Mouse (Mus musculus): Measurements from ENCODE around the gene Gabra4. TPM values are rescaled to one million over a fixed set of nuclear protein-coding genes. Genes with fewer than 3 reads are reported as not detected.

The Gabra4 gene
- not detected in 2 replicates for polyA plus RNA-seq (2012; ENCODE audit: insufficient read depth, insufficient read length, missing spikeins)

DNA sequence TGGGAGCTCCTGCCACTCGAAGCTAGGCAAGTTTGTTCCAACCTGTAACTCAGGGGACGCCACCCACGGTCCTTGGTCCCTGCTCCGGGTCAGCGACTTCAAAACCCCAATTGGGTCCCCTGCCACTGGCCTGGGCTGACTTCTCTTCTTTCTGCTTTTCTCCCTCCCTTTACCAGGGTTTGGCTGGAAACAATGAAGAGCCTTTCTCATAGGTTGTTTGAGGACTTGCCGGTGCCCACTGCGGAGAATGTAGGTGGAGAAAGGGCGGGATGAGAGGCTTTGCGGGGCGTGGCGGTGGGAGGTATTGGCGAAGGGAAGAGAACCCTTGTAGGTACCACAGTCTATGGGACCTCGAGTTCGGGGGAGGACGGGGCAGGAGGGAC is at the start of gene Gabra4:
Gene Gabra4 (minus strand): TSS at position 194 of the 383 bp plus-strand sequence.
- H3K4me1 ChIP-seq (ENCODE audit: control insufficient read depth, insufficient read depth, low read length), result no peaks in the 10 kb centered on the region
- no peak within 1 kb of the TSS for H3K27ac ChIP-seq (ENCODE audit: insufficient read depth, low read depth, low read length)
- H3K4me3 ChIP-seq (ENCODE audit: insufficient read depth, low read length), result peak within 1 kb of the TSS; percentile 26
- TF ChIP-seq CTCF (IDR thresholded peaks at IDR 0.05; ENCODE audit: low read depth, low read length) (no peak), POLR2A (IDR thresholded peaks at IDR 0.05; ENCODE audit: borderline replicate concordance, low read depth, low read length) (no peak)

DNA sequence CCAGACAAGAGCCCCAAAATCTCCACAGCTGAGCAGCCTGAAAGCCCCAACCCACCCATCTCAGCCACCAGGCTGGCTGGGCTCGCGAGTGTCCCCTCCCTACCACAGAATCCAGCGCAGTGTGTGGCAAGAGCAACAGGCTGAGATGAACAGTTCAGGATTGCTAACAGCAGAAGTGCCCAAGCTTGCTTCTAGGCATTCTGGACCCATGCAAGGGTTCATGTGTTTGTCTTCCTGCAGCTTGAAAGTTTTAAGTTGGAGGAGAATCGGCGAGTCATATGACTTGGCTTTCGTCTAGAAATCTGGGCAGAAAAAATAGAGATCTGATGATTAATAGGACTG is 43.1 kb upstream of the Gabra4 start:
- Histone ChIP-seq H3K27ac (ENCODE audit: insufficient read depth, low read depth, low read length) (no peak overlapping the region), H3K4me3 (ENCODE audit: insufficient read depth, low read length) (peak overlapping the region; percentile 11)
- TF ChIP-seq POLR2A (IDR thresholded peaks at IDR 0.05; ENCODE audit: borderline replicate concordance, low read depth, low read length) (no peak), CTCF (IDR thresholded peaks at IDR 0.05; ENCODE audit: low read depth, low read length) (no peak)

DNA sequence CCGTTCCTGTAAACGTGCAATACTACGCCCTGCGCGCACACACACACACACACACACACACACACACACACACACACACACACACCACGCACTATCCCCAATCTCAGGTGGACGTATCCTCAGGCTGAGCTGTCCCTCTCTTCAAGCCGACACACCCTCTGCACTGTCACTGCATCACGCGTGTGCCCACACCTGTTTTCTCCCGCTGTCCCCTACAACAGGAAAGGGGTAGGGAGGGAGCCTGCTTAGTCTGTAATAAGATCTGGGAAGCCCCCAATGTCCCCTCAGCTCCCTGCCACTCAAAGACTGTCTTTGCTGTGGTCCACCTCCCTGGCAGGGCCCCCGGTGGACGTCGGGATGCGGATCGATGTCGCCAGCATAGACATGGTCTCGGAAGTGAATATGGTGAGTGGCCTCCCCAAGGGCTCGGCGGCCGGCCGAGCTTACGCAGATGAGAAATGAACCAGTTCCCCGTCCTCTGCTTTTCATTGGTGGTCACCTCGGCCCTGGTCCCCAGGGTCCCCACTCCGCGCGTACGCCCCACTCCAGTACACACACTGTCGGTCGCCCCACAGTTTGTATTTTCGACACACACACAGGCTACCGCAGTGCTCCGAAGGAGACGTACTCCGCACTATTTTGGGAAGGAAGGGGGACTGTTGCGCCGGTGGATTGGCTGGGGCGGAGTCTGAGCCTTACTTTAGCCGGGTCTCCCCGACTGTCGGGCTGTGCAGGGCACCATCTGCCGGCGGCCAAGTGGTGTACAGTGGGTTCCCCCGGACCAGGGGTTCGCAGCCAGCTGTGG is 42.6 kb upstream of the Gabra4 start:
- no peaks in the 10 kb centered on the region for H3K4me1 ChIP-seq (ENCODE audit: control insufficient read depth, insufficient read depth, low read length)
- no peak for TF ChIP-seq CTCF (IDR thresholded peaks at IDR 0.05; ENCODE audit: low read depth, low read length)
- TF ChIP-seq POLR2A (IDR thresholded peaks at IDR 0.05; ENCODE audit: borderline replicate concordance, low read depth, low read length), result no peak
- H3K4me3 ChIP-seq (ENCODE audit: insufficient read depth, low read length), result peak overlapping the region; percentile 11
- H3K27ac ChIP-seq (ENCODE audit: insufficient read depth, low read depth, low read length), result no peak overlapping the region

More for the DNA sequence above, 43.1 kb upstream of the Gabra4 start:
- H3K4me1 ChIP-seq (ENCODE audit: control insufficient read depth, insufficient read depth, low read length), result no peaks in the 10 kb centered on the region

DNA sequence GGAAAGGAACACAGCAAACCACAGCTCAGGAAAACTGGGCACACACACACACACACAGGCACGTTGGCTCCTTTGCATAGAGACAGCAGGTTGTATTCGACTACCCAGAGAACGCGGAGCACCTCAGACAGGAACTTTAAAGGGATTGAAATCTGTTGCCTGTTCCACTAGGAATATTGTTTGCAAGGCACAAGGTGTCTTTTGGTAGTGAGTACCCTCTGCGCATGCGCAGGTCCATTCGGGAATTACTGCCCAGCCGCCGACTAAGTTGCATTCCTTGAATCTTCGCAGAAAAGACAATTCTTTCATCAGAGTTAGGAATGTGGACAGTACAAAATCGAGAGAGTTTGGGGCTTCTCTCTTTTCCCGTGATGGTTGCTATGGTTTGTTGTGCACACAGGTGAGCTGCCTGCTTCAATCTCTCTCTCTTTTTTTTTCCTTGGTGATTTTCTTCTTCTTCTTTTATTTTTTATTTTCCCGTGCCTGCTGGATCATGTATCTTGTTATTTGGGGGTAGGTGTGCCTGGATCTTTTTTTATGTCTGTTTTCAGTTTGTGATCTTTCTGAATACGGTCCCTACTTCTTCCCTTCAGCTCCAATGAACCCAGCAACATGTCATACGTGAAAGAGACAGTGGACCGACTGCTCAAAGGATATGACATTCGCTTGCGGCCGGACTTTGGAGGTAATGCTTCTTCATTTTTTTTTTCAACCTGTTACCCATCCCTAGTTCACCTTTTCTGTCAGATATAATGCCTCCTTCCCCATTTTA is 41.8 kb upstream of the Gabra4 start:
- no peak for TF ChIP-seq CTCF (IDR thresholded peaks at IDR 0.05; ENCODE audit: low read depth, low read length)
- no peak for TF ChIP-seq POLR2A (IDR thresholded peaks at IDR 0.05; ENCODE audit: borderline replicate concordance, low read depth, low read length)
- H3K4me3 ChIP-seq (ENCODE audit: insufficient read depth, low read length), result no peak overlapping the region
- no peak overlapping the region for H3K27ac ChIP-seq (ENCODE audit: insufficient read depth, low read depth, low read length)
- H3K4me1 ChIP-seq (ENCODE audit: control insufficient read depth, insufficient read depth, low read length), result no peaks in the 10 kb centered on the region

- no peak overlapping the region for H3K4me3 ChIP-seq (ENCODE audit: insufficient read depth, low read length)
- no peak for TF ChIP-seq POLR2A (IDR thresholded peaks at IDR 0.05; ENCODE audit: borderline replicate concordance, low read depth, low read length)
- H3K27ac ChIP-seq (ENCODE audit: insufficient read depth, low read depth, low read length), result no peak overlapping the region
- H3K4me1 ChIP-seq (ENCODE audit: control insufficient read depth, insufficient read depth, low read length), result no peaks in the 10 kb centered on the region
Observed at GRCm38 (mm10) chr5:71665593-71665992, 7.5 kb upstream of the Gabra4 start.

DNA sequence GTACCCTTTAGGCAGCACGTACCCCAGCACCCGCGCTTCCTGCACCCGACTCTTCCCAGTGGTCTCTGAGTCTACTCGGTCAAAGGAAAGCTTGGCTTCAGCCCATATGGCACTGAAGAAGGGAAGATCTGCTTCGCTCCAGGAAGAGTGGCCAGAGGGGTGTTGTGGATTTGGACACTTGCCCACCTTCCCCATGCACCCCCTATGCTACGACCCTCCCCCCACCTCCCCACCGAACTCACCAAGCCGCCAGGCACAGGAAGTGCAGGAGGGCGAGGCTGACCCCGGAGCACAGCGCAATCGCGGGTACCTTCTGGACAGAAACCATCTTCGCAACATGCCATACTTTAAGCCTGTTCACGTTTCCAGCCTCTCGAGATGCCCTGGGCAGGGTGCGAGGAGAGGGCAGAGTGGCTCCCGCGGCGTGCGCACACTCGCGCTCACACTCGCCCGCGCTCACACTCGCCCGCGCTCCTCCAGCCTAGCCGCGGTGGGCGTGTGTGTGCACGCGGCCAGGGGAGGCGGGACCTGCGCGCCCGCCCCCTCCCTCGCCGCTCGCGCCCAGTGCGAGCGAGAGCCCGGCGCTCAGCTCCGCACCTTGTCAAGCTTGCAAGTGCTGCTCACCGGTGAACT is 510 bp downstream of the Gabra4 start, which contains the start of gene Gabrb1:
Gene Gabrb1 (plus strand): TSS at position 632 of the 633 bp plus-strand sequence.
- Histone ChIP-seq H3K4me1 (ENCODE audit: control insufficient read depth, insufficient read depth, low read length) (no peaks in the 10 kb centered on the region), H3K27ac (ENCODE audit: insufficient read depth, low read depth, low read length) (no peak within 1 kb of the TSS), H3K4me3 (ENCODE audit: insufficient read depth, low read length) (peak within 1 kb of the TSS; percentile 26)
- TF ChIP-seq CTCF (IDR thresholded peaks at IDR 0.05; ENCODE audit: low read depth, low read length), result no peak
- no peak for TF ChIP-seq POLR2A (IDR thresholded peaks at IDR 0.05; ENCODE audit: borderline replicate concordance, low read depth, low read length)

DNA sequence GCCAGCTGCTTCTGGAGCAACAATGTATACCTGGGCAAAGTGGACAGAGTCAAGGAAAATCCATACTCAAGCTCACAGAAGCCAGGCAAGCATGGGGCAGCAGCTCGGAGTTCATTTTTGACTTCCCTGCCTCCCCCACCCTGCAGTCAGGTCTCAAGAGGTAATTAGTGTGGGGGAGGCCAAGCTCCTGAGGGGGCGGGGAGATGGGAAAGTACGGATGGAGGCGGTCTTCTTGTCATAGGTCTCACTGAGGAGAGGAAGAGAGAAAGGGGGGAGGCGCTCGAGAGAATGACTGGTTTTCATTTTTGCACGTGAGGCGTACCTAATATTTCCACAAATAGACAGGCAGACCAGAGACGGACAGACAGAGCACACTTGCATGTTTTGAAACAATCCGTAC is 1.3 kb downstream of the Gabra4 start:
- H3K27ac ChIP-seq (ENCODE audit: insufficient read depth, low read depth, low read length), result no peak overlapping the region
- no peaks in the 10 kb centered on the region for H3K4me1 ChIP-seq (ENCODE audit: control insufficient read depth, insufficient read depth, low read length)
- TF ChIP-seq POLR2A (IDR thresholded peaks at IDR 0.05; ENCODE audit: borderline replicate concordance, low read depth, low read length), result no peak
- no peak for TF ChIP-seq CTCF (IDR thresholded peaks at IDR 0.05; ENCODE audit: low read depth, low read length)
- no peak overlapping the region for H3K4me3 ChIP-seq (ENCODE audit: insufficient read depth, low read length)

GRCm38 (mm10) chr5:71654056-71654455 is 4.1 kb downstream of the Gabra4 start:
- no peak overlapping the region for H3K27ac ChIP-seq (ENCODE audit: insufficient read depth, low read depth, low read length)
- no peak overlapping the region for H3K4me3 ChIP-seq (ENCODE audit: insufficient read depth, low read length)
- H3K4me1 ChIP-seq (ENCODE audit: control insufficient read depth, insufficient read depth, low read length), result no peaks in the 10 kb centered on the region
- TF ChIP-seq POLR2A (IDR thresholded peaks at IDR 0.05; ENCODE audit: borderline replicate concordance, low read depth, low read length) (no peak), CTCF (IDR thresholded peaks at IDR 0.05; ENCODE audit: low read depth, low read length) (no peak)

DNA sequence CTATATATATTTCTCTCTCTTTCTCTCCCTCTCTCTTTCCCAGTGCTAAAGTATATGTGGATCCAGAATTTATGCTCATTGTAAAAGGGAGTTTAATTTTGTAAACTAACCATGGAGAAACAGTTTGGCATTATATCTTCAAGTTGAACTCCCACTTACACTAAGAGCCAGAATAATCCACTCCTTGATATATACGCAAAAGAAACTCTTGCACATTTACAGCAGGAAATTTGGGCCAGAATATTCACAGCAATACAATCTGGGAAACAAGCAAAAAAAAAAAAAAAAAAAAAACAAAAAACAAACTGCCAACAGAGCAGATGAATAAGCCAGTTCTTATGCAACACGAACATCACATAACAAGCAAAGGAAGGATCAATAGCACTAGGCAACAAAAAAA is 10.0 kb downstream of the Gabra4 start:
- no peaks in the 10 kb centered on the region for H3K4me1 ChIP-seq (ENCODE audit: control insufficient read depth, insufficient read depth, low read length)
- TF ChIP-seq CTCF (IDR thresholded peaks at IDR 0.05; ENCODE audit: low read depth, low read length), result no peak
- no peak for TF ChIP-seq POLR2A (IDR thresholded peaks at IDR 0.05; ENCODE audit: borderline replicate concordance, low read depth, low read length)
- no peak overlapping the region for H3K4me3 ChIP-seq (ENCODE audit: insufficient read depth, low read length)
- H3K27ac ChIP-seq (ENCODE audit: insufficient read depth, low read depth, low read length), result no peak overlapping the region

Measured in bone marrow macrophage, adult 2 months (primary cell).